Mouse (Mus musculus): ENCODE results near the gene Rmi1. TPM values are rescaled to one million over a fixed set of nuclear protein-coding genes. Genes with fewer than 3 reads are reported as not detected.

Rmi1 gene
- polyA plus RNA-seq, 1 experiment from 2014 or later: 33.0 TPM

MicroRNAs encoded within 50 kb of the gene (microRNA counts, 519-probe panel; counts per million panel counts)
- microRNA mmu-miR-7a: 4,145 counts per million, percentile 28 among the panel's probes with 10 or more counts

Small RNAs within 50 kb of the gene (microRNA-seq; reads per million reads assigned to microRNA genes)
- 88.6 reads per million, percentile 50 among the genes with 10 or more reads in this experiment for gene Mir7-1

Other genes starting within 250 kb of the Rmi1 start
- gene Idnk, start 244.6 kb upstream of the Rmi1 start, polyA plus RNA-seq (2016; fragmentation: Nextera tagmentation; extraction: Ambion mirVana): 40.9 and 43.2 TPM in 2 replicates
- gene Ubqln1, start 186.6 kb upstream of the Rmi1 start, polyA plus RNA-seq (2016; fragmentation: Nextera tagmentation; extraction: Ambion mirVana): 137 and 141 TPM in 2 replicates
- gene Gkap1, start 126.5 kb upstream of the Rmi1 start, polyA plus RNA-seq (2016; fragmentation: Nextera tagmentation; extraction: Ambion mirVana): 27.5 and 28.6 TPM in 2 replicates
- gene Kif27, start 43.1 kb upstream of the Rmi1 start, polyA plus RNA-seq (2016; fragmentation: Nextera tagmentation; extraction: Ambion mirVana): 0.84 and 0.97 TPM in 2 replicates
- 22.1 TPM in 2 replicates for gene 2210016F16Rik, start 17.0 kb upstream of the Rmi1 start, polyA plus RNA-seq (2016; fragmentation: Nextera tagmentation; extraction: Ambion mirVana)
- 2,059 and 2,098 TPM in 2 replicates for gene Hnrnpk, start 1.1 kb downstream of the Rmi1 start, polyA plus RNA-seq (2016; fragmentation: Nextera tagmentation; extraction: Ambion mirVana)
- gene Slc28a3, start 208.6 kb downstream of the Rmi1 start, polyA plus RNA-seq (2016; fragmentation: Nextera tagmentation; extraction: Ambion mirVana): 0.10 TPM in 1 of 2 replicates, not detected in the other